Mouse (Mus musculus): ENCODE results near the gene Scpep1. TPM values are rescaled to one million over a fixed set of nuclear protein-coding genes. Genes with fewer than 3 reads are reported as not detected.

The Scpep1 gene
- 9.6 TPM for total RNA-seq (2023)

DNA sequence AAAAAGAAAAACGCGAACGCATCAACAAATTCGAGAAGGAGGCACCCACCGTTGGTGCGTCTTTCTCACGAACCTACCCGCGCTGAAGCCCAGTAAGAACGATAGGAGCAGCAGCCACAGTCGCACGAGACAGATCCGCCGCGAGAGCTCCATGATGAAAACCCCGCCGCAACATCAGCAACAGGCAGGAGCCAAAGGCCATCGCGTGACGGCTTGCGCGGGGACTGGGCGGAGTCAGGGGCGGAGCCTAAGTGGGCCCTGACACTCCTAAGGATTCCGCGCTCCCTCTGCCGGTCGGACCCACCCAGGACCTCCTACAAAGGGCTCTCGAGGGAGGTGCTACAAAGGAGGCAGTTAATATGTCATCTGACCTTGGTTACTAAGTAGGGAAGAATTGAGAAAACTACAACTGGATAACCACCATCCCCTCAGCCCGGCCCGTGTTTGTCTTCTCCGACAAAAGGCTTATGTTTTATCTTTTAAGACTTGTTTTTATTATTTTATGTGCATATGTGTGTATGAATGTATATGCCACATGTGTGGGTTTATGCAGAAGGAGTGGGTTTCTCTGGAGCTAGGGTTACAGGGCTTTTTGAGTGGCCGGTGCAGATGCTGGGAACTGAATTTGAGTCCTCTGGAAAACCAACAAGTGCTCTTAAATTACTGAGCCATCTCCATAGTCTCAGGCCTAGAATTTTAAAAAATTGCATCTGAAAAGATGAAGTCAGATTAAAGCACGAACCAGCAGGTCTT, at the start of gene Scpep1:
Gene Scpep1 (minus strand): TSS at position 249 of the 753 bp plus-strand sequence.

DNA sequence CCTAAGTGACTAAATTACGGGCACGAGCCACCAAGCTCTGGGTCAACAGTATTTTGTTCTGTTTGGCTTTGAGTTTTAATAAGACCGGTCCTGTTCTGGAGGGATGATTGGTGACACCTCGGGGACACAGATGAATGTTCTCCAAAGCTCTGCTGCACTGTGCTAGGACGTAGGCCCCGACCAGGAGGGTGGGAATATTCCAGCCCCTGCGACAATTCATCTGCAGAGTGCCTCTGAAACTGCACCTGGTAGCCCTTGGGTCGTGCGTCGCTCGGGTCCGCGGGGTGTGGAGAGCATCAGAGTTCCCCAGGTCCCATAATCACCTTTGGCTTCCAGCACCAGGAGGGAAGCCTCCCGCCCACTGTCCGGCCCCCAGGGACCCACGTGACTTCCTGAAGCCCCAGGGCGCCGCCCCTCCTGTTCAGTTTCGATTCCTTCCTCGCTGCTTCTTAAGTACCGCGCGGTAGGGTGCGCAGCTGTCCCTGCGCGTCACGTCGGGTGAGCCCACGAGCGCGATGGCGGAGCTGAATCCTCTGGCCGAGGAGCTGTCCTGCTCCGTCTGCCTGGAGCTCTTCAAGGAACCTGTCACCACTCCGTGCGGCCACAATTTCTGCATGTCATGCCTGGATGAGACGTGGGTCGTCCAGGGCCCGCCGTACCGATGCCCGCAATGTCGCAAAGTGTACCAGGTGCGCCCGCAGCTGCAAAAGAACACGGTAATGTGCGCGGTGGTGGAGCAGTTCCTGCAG, 43.9 kb upstream of the Scpep1 start, which contains the start of gene Trim25:
Gene Trim25 (plus strand): TSS at position 403 of the 749 bp plus-strand sequence.

DNA sequence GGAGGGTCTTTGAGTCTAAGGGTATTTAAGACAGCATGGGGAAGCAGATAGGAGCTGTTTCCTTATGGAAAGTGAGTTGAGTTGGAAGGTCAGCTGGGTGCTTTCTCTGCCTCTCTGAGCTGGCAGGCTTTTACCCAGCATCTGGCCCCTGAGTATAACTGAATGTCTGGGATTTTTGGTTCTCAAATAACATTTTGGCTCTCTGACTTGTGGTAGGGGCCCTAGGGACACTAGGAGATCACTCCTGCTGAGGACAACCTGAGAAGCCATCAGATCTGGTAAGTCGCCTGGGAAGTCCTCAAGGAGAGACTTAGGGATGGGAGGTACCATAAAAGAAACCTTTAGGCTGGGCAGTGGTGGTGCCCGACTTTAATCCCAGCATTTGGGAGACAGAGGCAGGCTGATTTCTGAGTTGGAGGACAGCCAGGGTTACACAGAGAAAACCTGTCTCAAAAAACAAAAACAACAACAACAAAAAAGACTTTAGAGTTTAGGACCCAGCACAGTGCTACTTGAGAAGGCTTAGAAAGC, 15.0 kb upstream of the Scpep1 start, which contains the start of gene Coil:
Gene Coil (plus strand): TSS at position 51 of the 531 bp plus-strand sequence.

DNA sequence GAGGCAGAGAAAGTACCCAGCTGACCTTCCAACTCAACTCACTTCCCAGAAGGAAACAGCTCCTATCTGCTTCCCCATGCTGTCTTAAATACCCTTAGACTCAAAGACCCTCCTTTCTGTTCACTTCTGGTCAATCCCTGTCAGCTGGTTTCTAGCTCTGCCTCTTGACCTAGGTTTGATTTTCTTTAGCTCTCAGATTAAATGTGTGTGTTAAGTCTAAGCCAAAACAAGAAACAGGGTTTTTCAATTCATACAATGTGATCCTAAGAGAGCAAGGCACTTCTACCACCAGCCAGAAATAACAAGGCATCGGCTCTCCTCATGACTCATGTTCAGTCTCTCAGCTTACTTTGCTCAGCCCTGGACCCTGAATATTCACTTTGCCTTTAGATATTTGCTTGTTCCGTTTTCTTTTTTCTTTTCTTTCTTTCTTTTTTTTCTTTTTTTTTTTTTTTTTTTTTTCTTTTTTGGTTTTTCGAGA, 11.7 kb upstream of the Scpep1 start, which contains the start of gene Elobl:
Gene Elobl (minus strand): TSS at position 51 of the 481 bp plus-strand sequence.

Other genes with a start within 250 kb of the Scpep1 start
- 145 TPM for gene Msi2, start 237.0 kb downstream of the Scpep1 start, total RNA-seq (2023)
- 1.7 TPM for gene Akap1, start 90.9 kb downstream of the Scpep1 start, total RNA-seq (2023)
- not detected for gene Elobl, start 11.5 kb upstream of the Scpep1 start, total RNA-seq (2023)
- gene Coil, start 14.8 kb upstream of the Scpep1 start, total RNA-seq (2023): 18.4 TPM
- 92.0 TPM for gene Trim25, start 43.9 kb upstream of the Scpep1 start, total RNA-seq (2023)
- 19.2 TPM for gene Dgke, start 111.4 kb upstream of the Scpep1 start, total RNA-seq (2023)
- gene Gm525, start 118.4 kb upstream of the Scpep1 start, total RNA-seq (2023): not detected

All from CD4-positive naive resting alpha-beta T cell, adult 57 days (primary cell).